Mouse (Mus musculus): ENCODE data around the gene Nek10.
"Not testable (repeated sequence)": the region's sequence is repeated elsewhere in the genome, so short reads cannot be mapped to it uniquely, and the experiment has no call there.

The Nek10 gene

DNA sequence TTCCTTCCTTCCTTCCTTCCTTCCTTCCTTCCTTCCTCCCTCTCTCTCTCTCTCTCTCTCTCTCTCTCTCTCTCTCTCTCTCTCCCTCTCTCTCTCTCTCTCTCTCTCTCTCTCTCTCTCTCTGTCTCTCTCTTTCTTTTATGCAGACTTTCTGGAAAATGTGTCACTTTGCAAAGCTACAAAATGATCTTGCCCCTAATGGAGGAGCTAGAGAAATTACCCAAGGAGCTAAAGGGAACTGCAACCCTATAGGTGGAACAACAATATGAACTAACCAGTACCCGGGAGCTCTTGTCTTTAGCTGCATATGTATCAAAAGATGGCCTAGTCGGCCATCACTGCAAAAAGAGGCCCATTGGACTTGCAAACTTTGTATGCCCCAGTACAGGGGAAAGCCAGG is at the start of gene Nek10:
TSS of gene Nek10 (plus strand) at position 301 of the 400 bp plus-strand sequence.
- DNase-seq (ENCODE audit: low read depth), result not testable (repeated sequence)

DNA sequence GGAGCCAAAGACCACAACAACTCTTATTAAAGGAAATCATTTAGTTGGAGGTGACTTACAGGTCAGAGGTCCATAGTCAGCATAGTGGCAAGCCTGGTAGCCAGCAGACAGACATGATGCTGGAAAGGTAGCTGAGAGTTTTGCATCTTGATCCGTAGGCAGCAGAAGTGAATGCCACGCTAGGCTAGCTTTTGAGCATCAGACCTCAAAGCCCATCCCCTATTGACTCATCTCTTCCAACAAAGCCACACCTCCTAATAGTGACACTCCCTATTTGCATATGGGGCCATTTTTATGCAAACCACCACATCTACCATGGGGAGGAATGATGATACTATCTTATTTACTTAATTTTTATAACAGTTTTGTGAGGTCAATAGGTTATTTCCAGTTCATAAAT is 22.0 kb upstream of the Nek10 start:
- DNase-seq (ENCODE audit: low read depth), result no peak

DNA sequence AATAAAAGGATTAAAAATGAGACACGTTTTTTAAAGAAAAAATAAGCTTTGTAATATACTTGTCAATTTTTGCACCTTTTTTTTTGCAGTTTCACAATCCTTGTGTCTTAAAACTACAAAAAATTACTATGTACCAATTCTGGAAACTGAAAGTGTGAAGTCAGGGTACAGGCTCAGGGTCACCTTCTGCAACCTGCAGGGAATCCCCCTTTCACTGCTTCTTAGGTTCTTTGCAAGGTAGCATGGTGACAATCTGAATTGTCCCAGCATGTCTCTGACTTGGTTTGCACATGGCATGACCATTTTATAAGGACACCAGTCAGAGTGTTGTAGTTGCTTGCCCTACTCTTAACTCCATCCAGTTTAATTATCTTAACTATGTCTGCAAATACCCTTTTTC is 19.0 kb upstream of the Nek10 start:
- no peak for DNase-seq (ENCODE audit: low read depth)

- DNase-seq (ENCODE audit: low read depth), result no peak
Observed at GRCm38 (mm10) chr14:14786979-14787378, 16.2 kb upstream of the Nek10 start.

GRCm38 (mm10) chr14:14789840-14790470 is 13.3 kb upstream of the Nek10 start:
- DNase-seq (ENCODE audit: low read depth), result no peak

DNA sequence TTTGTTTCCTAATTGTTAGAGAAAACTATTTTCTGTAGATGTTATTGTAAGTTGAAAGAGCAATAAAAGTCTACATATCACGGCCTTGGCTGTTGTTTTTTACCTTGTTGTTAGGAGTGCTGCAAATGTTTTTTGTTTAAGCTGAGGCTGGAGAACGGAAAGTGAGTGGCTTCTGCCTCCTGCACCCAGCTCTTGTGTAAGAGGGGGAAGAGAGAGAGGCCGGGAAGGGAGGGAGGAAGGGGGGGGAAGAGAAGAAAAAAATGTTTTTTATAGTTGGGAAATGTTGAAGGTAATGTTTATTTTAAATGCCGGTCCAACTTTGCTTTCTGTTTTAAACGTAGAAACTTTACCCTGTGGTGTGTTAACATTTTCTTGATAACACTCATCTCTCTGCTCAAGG is 3.4 kb upstream of the Nek10 start:
- no peak for DNase-seq (ENCODE audit: low read depth)

- DNase-seq (ENCODE audit: low read depth), result no peak
Observed at GRCm38 (mm10) chr14:14800332-14800731, 2.9 kb upstream of the Nek10 start.

DNA sequence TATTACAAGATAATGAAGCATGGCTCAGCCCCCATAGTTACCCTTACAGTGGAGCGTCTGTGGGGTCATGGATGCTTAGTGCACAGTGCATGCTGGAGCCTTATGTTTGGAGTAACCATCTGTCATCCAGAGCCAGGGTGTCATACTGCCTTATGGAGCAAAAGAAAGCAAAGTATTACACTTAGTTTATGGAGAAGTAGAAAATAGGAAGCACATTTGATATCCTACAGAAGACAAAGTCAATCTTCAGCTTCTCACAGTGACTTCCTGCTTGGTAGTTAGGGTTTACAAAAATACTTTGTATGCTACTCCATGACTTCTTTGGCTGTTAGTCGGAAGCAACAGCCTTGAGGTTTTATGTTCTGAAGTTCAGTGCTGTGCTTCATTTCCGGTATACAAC is 2.4 kb upstream of the Nek10 start:
- DNase-seq (ENCODE audit: low read depth), result no peak

DNA sequence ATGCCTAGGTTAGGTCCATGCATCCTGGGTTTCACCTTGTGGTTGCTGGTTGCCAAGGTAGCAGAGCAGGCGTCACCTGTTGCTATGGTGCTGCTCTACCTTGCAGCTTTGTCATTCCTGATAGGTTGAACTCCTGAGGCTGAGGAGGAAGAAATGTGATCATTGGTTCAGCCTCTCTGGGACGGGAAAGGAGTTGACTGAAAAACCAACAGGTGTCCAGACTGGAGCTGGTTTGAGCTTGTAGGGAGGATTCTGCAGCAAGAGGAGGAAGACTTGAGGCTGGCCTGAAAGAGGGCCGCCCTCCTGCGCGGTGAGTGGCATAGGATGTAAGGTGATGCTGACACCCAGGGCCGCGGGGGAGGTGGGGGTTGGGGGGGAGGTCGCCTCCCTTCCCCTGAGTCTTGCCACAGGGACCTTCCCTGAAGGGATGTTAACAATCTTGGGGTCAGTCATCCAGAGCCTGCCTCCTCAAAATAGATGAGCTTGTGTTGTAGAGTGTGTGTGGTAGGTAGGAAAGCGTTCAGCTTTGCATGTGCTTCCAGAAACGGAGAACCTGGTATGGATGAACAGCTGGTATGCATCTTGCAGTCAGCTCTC is 804 bp downstream of the Nek10 start:
- DNase-seq (ENCODE audit: low read depth), result no peak

GRCm38 (mm10) chr14:14804518-14805212 is 1.4 kb downstream of the Nek10 start:
- no peak for DNase-seq (ENCODE audit: low read depth)

GRCm38 (mm10) chr14:14832520-14833240 is 29.5 kb downstream of the Nek10 start:
- DNase-seq (ENCODE audit: low read depth), result no peak

DNA sequence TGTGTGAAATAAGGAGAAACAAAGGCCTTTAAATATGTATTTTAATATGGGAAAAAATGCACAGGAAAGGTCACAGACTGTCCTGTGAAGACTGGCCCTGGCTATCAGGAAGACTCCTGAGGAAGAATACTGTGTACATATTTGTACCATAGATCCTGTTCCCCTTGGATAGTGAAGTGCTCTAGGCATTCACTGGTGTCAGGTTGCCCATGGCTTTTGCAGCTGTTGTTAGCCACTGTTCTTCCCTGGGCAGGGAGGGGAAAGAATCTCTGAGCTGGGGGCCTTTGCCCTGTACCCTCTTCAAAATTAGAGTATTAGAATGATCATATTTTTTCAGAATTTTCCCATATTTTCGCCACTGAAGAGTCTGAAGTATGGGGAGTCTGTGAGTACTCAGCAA is 30.3 kb downstream of the Nek10 start:
- no peak for DNase-seq (ENCODE audit: low read depth)

- DNase-seq (ENCODE audit: low read depth), result no peak
Observed at GRCm38 (mm10) chr14:14834266-14834665, 31.1 kb downstream of the Nek10 start.

- no peak for DNase-seq (ENCODE audit: low read depth)
Observed at GRCm38 (mm10) chr14:14837627-14838026, 34.4 kb downstream of the Nek10 start.

DNA sequence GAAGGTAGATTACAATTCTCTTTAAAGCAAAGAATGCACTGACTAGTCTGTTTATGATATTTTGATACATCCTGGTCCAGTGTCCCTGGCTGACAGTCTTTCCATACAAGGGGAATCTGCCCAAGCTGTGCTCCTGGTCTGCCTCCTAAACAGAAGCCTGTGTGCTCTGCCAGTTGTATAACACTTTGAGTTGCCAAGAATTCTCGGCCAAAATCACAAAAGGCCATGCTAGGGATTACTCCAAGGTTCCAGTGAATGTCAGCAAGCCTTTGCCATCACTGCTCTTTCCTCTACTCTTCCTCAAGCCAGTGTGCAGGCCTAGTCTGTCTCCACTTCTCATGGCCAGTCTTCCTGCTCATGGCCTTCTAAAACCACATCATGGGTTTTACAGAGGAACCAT is 34.9 kb downstream of the Nek10 start:
- no peak for DNase-seq (ENCODE audit: low read depth)

DNA sequence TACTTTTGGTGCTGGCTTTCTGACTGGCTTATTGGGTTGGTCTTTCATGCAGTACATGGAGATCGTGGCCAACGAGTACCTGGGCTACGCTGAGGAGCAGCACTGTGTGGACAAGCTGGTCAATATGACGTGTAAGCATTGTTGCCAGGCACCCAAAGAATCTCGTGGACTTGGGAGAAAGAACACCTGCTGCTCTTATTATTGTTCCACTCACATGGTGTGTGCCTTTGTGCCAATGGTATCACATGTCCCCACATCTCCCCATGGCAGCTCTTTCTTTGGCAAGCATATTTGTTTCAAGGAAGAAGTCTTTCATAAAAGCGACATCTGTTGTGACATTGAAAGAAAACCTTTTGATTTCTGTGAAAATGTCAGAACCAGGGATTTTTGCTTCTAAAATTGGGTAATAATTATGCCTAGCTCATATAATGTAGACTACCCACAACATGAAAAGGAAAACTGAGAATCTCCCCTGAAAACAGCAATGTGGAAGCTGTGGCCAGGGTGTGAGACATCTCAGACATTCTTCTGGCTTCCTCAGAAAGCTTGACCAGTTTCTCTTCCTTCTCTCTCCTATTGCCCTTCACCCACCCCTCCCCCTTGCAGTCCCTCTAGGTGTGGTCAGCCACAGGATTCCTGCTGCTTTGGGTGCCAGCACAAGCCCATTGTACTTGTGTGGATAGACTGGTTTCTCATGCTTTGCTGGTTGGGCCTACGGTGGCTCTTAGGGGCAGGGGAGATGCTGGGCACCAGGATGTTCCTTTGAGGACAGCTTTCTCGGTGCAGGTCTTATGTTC is 39.7 kb downstream of the Nek10 start:
- no peak for DNase-seq (ENCODE audit: low read depth)

GRCm38 (mm10) chr14:14852838-14853237 is 49.6 kb downstream of the Nek10 start:
- no peak for DNase-seq (ENCODE audit: low read depth)

DNA sequence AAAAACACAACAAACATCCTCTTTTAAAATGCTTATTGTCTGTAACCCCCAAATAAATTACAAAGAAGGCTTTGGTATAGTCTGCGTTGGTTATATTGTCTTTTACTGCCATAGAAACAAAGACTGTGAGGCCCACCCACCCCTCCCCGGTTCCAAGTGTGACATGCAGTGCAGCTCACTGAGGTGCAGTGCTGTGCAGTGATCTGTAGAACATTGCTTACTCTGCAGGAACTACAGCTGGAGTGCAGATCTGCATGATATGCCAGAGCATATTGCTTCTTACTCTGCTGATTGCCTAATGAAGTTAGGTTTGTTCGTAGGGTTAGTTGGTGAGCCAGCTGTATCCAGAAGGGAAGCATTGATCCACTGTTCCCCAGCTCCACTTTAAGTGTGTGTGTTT is 57.1 kb downstream of the Nek10 start:
- DNase-seq (ENCODE audit: low read depth), result no peak

- peak; percentile 69 for DNase-seq (ENCODE audit: low read depth)
Observed at GRCm38 (mm10) chr14:14863690-14864356, 60.6 kb downstream of the Nek10 start.

- DNase-seq (ENCODE audit: low read depth), result no peak
Observed at GRCm38 (mm10) chr14:14869239-14869638, 66.0 kb downstream of the Nek10 start.

DNA sequence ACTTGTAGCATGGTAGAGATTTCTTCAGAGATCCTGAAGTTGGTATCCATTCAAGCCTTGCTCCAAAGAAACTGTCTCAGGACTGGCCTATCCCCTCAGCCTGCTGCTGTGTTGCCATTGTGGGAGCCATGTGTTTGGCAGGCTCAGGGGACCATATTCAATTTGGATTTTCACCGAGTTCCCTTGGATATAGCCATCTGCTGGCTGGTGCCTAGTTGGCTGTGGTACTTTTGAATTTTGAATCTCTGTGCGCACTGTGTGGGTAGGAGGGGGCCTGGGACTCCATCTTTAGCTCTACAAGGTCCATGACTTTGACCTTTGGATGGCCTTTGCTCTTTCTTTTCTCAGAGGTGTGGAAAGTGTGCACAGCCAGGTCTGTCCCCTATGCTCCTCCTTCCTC is 66.8 kb downstream of the Nek10 start:
- DNase-seq (ENCODE audit: low read depth), result no peak
